ENCODE assay signal across 12 mouse cellular contexts in genomic region chr3:152969774-152970347, GRCm38 (mm10). TPM values are rescaled to one million over a fixed set of nuclear protein-coding genes. Genes with fewer than 3 reads are reported as not detected.
DNase-seq lines count a peak whose midpoint lies in the region; ATAC-seq and TF ChIP-seq lines count a peak whose summit lies in the region.
"Had no signal": no experiment of that assay in that cellular context is flagged by ENCODE, and none has a peak within 500 bp of the region (broad histone marks: within the 10 kb centered on the region; RNA-seq: fewer than 3 reads in every experiment).

No protein-coding gene starts in this region.

- H3K9me3 ChIP-seq in CH12.LX (replicated peaks; ENCODE audit: low read length) = no peaks in the 10 kb centered on the region
- no peaks in the 10 kb centered on the region for H3K9me3 ChIP-seq in liver, embryonic 11.5 days (ENCODE audit: control insufficient read depth, low read length)
- H3K9me3 ChIP-seq: heart, embryonic 10.5 days; limb, embryonic 12.5 days had no signal

- peak; percentile 30 for TF ChIP-seq CTCF in layer of hippocampus, adult 2 months (conservative IDR thresholded peaks at IDR 0.05)
- TF ChIP-seq CTCF in CH12.LX (conservative IDR thresholded peaks at IDR 0.05 in 1 of 2, IDR thresholded peaks at IDR 0.05 in 1 of 2; ENCODE audit: low read depth in 2 of 2, low read length in 2 of 2) = peak in 1 of 2 experiments; percentile 46; a peak in 2 of 4 replicates

- H3K27ac ChIP-seq in layer of hippocampus, adult 2 months = peak overlapping the region; percentile 72
- H3K27ac ChIP-seq in CH12.LX (ENCODE audit: insufficient read depth, low read depth) = no peak overlapping the region
- no peak overlapping the region for H3K27ac ChIP-seq in liver, embryonic 11.5 days (ENCODE audit: low read depth, low read length)
- H3K27ac ChIP-seq: heart, embryonic 10.5 days; limb, embryonic 12.5 days had no signal

- ATAC-seq in liver, embryonic 11.5 days (replicated peaks; ENCODE audit: low FRiP score) = no peak

- DNase-seq in cerebellum, postnatal 10 days = peak; percentile 23 to 28
- DNase-seq in cerebellum, adult 9-10 months = no peak
- no peak for DNase-seq in layer of hippocampus, adult 2 months (ENCODE audit: low spot score in 2 of 2)
- DNase-seq in layer of hippocampus, postnatal 10 days (ENCODE audit: low spot score in 2 of 2) = no peak
- DNase-seq in CH12.LX (ENCODE audit: extremely low read depth) = no peak
- DNase-seq in lung, postnatal 4 days = peak; percentile 11 to 33
- no peak for DNase-seq in embryo, embryonic 11 days
- no peak for DNase-seq in liver, embryonic 11.5 days (ENCODE audit: low spot score)

- WGBS in liver, embryonic 11.5 days = 69% methylated on average over 16 of the region's 16 CpGs

- H3K27me3 ChIP-seq in CH12.LX (replicated peaks) = no peaks in the 10 kb centered on the region
- H3K27me3 ChIP-seq in liver, embryonic 11.5 days (replicated peaks; ENCODE audit: control insufficient read depth, insufficient read depth, low read length) = no peaks in the 10 kb centered on the region; the same call in 1 of the 2 replicates
- H3K27me3 ChIP-seq: limb, embryonic 12.5 days had no signal

- no peak for TF ChIP-seq POLR2A in CH12.LX (IDR thresholded peaks at IDR 0.05; ENCODE audit: low read depth, low read length)

- dilution Hi-C loops in CH12.LX (cut with MboI; ENCODE audit: extremely low pct_ligation_motif_present, extremely low pct_unique_long_range_greater_than_20kb, low sequenced_read_pairs) = no loop called here

- no peak overlapping the region for H3K9ac ChIP-seq in CH12.LX (ENCODE audit: insufficient read depth, low read depth)
- no peak overlapping the region for H3K9ac ChIP-seq in liver, embryonic 11.5 days (ENCODE audit: low read depth, low read length)
- H3K9ac ChIP-seq: limb, embryonic 12.5 days had no signal

- no peak for TF ChIP-seq EP300 in CH12.LX (IDR thresholded peaks at IDR 0.05; ENCODE audit: low read length)

- in situ Hi-C loops in CH12.LX (cut with MboI; ENCODE audit: low pct_ligation_motif_present, low pct_unique_long_range_greater_than_20kb, low sequenced_read_pairs) = no loop called here

- H3K79me2 ChIP-seq in CH12.LX (replicated peaks; ENCODE audit: control insufficient read depth, extremely low read depth, insufficient read depth, poor library complexity, severe bottlenecking) = no peaks in the 10 kb centered on the region

- TF ChIP-seq RAD21 in CH12.LX (IDR thresholded peaks at IDR 0.05; ENCODE audit: low read depth, low read length) = peak; percentile 52

- H3K4me1 ChIP-seq in CH12.LX (ENCODE audit: control insufficient read depth in 1 of 2, insufficient read depth in 2 of 2) = peaks cover 0 to under 1% of the 10 kb centered on the region in 2 experiments; a peak in 1 of 4 replicates
- no peaks in the 10 kb centered on the region for H3K4me1 ChIP-seq in liver, embryonic 11.5 days (replicated peaks; ENCODE audit: control insufficient read depth, insufficient read depth, low read length)
- H3K4me1 ChIP-seq: heart, embryonic 10.5 days; limb, embryonic 12.5 days had no signal

- no peaks in the 10 kb centered on the region for H3K36me3 ChIP-seq in CH12.LX (replicated peaks in 1 of 2; ENCODE audit: control insufficient read depth in 1 of 2, insufficient read depth in 1 of 2, low read length in 1 of 2)
- no peaks in the 10 kb centered on the region for H3K36me3 ChIP-seq in liver, embryonic 11.5 days (ENCODE audit: control insufficient read depth, insufficient read depth, low read length)
- H3K36me3 ChIP-seq: heart, embryonic 10.5 days; limb, embryonic 12.5 days had no signal

- no peak overlapping the region for H3K4me3 ChIP-seq in layer of hippocampus, adult 2 months
- no peak overlapping the region for H3K4me3 ChIP-seq in CH12.LX (replicated peaks in 1 of 3; ENCODE audit: low read depth in 2 of 3, low read length in 2 of 3, poor library complexity in 1 of 3)
- no peak overlapping the region for H3K4me3 ChIP-seq in liver, embryonic 11.5 days (ENCODE audit: low read depth, low read length)
- H3K4me3 ChIP-seq: erythroblast, embryonic 14.5 days; heart, embryonic 10.5 days; limb, embryonic 12.5 days had no signal

- H3K4me2 ChIP-seq in CH12.LX (ENCODE audit: insufficient read depth, low read depth, poor library complexity, severe bottlenecking) = peak overlapping the region; percentile 34
- H3K4me2 ChIP-seq in liver, embryonic 11.5 days = no peak overlapping the region
- H3K4me2 ChIP-seq: limb, embryonic 12.5 days had no signal

TF ChIP-seq in CH12.LX, 34 proteins besides CTCF, POLR2A, EP300 and RAD21:
- TF ChIP-seq TCF12 (IDR thresholded peaks at IDR 0.05; ENCODE audit: low read depth, low read length) (no peak), SMC3 (IDR thresholded peaks at IDR 0.05; ENCODE audit: low read depth, low read length) (peak; percentile 39)
TF ChIP-seq in CH12.LX: peak in this region for 1.

RNA-seq across cellular contexts. Expression of gene St6galnac5, which starts 12.2 kb away (rescaled TPM):
- total RNA-seq in layer of hippocampus, adult 2 months (2021) = 100 to 1,000 TPM; 125 to 133 TPM
- 100 to 1,000 TPM; 147 to 149 TPM for total RNA-seq in layer of hippocampus, postnatal 10 days (2021)
- total RNA-seq in CH12.LX (2012; rRNA removed) (not detected in 2 replicates), CH12.LX (2014; rRNA removed) (not detected in 2 replicates)
- polyA plus RNA-seq in CH12.LX (2012; ENCODE audit: insufficient read length, low read depth) = 0.04 TPM in 1 of 2 replicates, not detected in the other
- polyA plus RNA-seq in liver, embryonic 11.5 days (2014; fragmentation: Nextera tagmentation; extraction: Ambion mirVana) = 0.43 and 0.66 TPM in 2 replicates
- total RNA-seq: MEL had no signal
- polyA plus RNA-seq: erythroblast, embryonic 14.5 days had no signal

Comparison
In these comparisons a context has a peak if more than half of its experiments do, and no peak if none do; other contexts are left out.
1. DNase-seq: peak in cerebellum, postnatal 10 days (2 of 2) and lung, postnatal 4 days (2 of 2); none in cerebellum, adult 9-10 months (single experiment), layer of hippocampus, adult 2 months (0 of 2), layer of hippocampus, postnatal 10 days (0 of 2), CH12.LX (single experiment), embryo, embryonic 11 days (single experiment) and liver, embryonic 11.5 days (single experiment).
2. RNA of gene St6galnac5, which starts 12.2 kb away (total RNA-seq): 147 to 149 TPM in layer of hippocampus, postnatal 10 days and 125 to 133 TPM in layer of hippocampus, adult 2 months; not detected in CH12.LX; every median in the first group is over 100 times any median in the second.